Mouse (Mus musculus): ENCODE measurements around the gene Lcn12. TPM values are rescaled to one million over a fixed set of nuclear protein-coding genes. Genes with fewer than 3 reads are reported as not detected.

Lcn12 gene
- polyA plus RNA-seq, 1 experiment from 2014 or later = not detected

- Histone ChIP-seq H3K4me1 (ENCODE audit: insufficient read depth) (no peaks in the 10 kb centered on the region; the same call in 1 of the 2 replicates), H3K27ac (ENCODE audit: low read depth) (peak overlapping the region; percentile 88; the same call in 1 of the 2 replicates), H3K9me3 (ENCODE audit: low read depth, low read length) (no peaks in the 10 kb centered on the region), H3K27me3 (ENCODE audit: insufficient read depth, low read length) (no peaks in the 10 kb centered on the region), H3K4me2 (peak overlapping the region; percentile 87), H3K4me3 (ENCODE audit: low read depth, low read length) (peak overlapping the region; percentile 70), H3K9ac (peak overlapping the region; percentile 70), H3K36me3 (ENCODE audit: insufficient read depth) (peaks cover 12% of the 10 kb centered on the region; the same call in 1 of the 2 replicates)
- TF ChIP-seq CTCF (IDR thresholded peaks at IDR 0.05; ENCODE audit: low read depth) = no peak
- peak; percentile 1; the same call in 1 of the 2 replicates for ATAC-seq (ENCODE audit: insufficient read depth)
- peak; percentile 36 for DNase-seq
- 26% methylated on average over 5 of the region's 5 CpGs for WGBS
These were observed 33.6 kb downstream of the Lcn12 start for GRCm38 (mm10) chr2:25460135-25460534.

GRCm38 (mm10) chr2:25458911-25459310 is 34.8 kb downstream of the Lcn12 start:
- Histone ChIP-seq H3K9ac (no peak overlapping the region), H3K4me1 (ENCODE audit: insufficient read depth) (no peaks in the 10 kb centered on the region; the same call in 1 of the 2 replicates), H3K4me3 (ENCODE audit: low read depth, low read length) (no peak overlapping the region), H3K36me3 (ENCODE audit: insufficient read depth) (peaks cover 12% of the 10 kb centered on the region; the same call in 1 of the 2 replicates), H3K27me3 (ENCODE audit: insufficient read depth, low read length) (no peaks in the 10 kb centered on the region), H3K9me3 (ENCODE audit: low read depth, low read length) (no peaks in the 10 kb centered on the region), H3K4me2 (peak overlapping the region; percentile 10; the same call in 1 of the 2 replicates), H3K27ac (ENCODE audit: low read depth) (no peak overlapping the region)
- 71% methylated on average over 5 of the region's 5 CpGs for WGBS
- TF ChIP-seq CTCF (IDR thresholded peaks at IDR 0.05; ENCODE audit: low read depth) = peak; percentile 19; the same call in 1 of the 2 replicates
- ATAC-seq (ENCODE audit: insufficient read depth) = no peak
- DNase-seq = peak; percentile 55

GRCm38 (mm10) chr2:25457022-25457896 is 36.5 kb downstream of the Lcn12 start:
- peak; percentile 22 for DNase-seq
- WGBS = 74% methylated on average over 9 of the region's 9 CpGs
- H3K4me3 ChIP-seq (ENCODE audit: low read depth, low read length) = no peak overlapping the region
- peaks cover 12% of the 10 kb centered on the region; the same call in 1 of the 2 replicates for H3K36me3 ChIP-seq (ENCODE audit: insufficient read depth)
- no peaks in the 10 kb centered on the region; the same call in 1 of the 2 replicates for H3K4me1 ChIP-seq (ENCODE audit: insufficient read depth)
- ATAC-seq (ENCODE audit: insufficient read depth) = no peak
- H3K9ac ChIP-seq = no peak overlapping the region
- 0 out of 2 replicates have a peak overlapping the region, but pooled peaks have one; percentile 8 for H3K27ac ChIP-seq (ENCODE audit: low read depth)
- no peak for TF ChIP-seq CTCF (IDR thresholded peaks at IDR 0.05; ENCODE audit: low read depth)
- no peaks in the 10 kb centered on the region for H3K27me3 ChIP-seq (ENCODE audit: insufficient read depth, low read length)
- peak overlapping the region; percentile 15; the same call in 1 of the 2 replicates for H3K4me2 ChIP-seq
- no peaks in the 10 kb centered on the region for H3K9me3 ChIP-seq (ENCODE audit: low read depth, low read length)

GRCm38 (mm10) chr2:25456205-25456953 is 37.3 kb downstream of the Lcn12 start, which contains the start of gene Clic3:
Gene Clic3 (plus strand): TSS chr2:25456838.
- DNase-seq (peak; percentile 36), ATAC-seq (ENCODE audit: insufficient read depth) (no peak)
- H3K4me2 ChIP-seq = peak within 1 kb of the TSS; percentile 15; the same call in 1 of the 2 replicates
- 41% methylated on average over 14 of the region's 14 CpGs for WGBS
- H3K4me3 ChIP-seq (ENCODE audit: low read depth, low read length) = no peak within 1 kb of the TSS
- H3K4me1 ChIP-seq (ENCODE audit: insufficient read depth) = no peaks in the 10 kb centered on the region; the same call in 1 of the 2 replicates
- H3K9ac ChIP-seq = no peak within 1 kb of the TSS
- peaks cover 12% of the 10 kb centered on the region; the same call in 1 of the 2 replicates for H3K36me3 ChIP-seq (ENCODE audit: insufficient read depth)
- 0 out of 2 replicates have a peak, but pooled peaks have one; percentile 1 for TF ChIP-seq CTCF (IDR thresholded peaks at IDR 0.05; ENCODE audit: low read depth)
- H3K9me3 ChIP-seq (ENCODE audit: low read depth, low read length) = no peaks in the 10 kb centered on the region
- H3K27me3 ChIP-seq (ENCODE audit: insufficient read depth, low read length) = no peaks in the 10 kb centered on the region
- 0 out of 2 replicates have a peak within 1 kb of the TSS, but pooled peaks have one; percentile 8 for H3K27ac ChIP-seq (ENCODE audit: low read depth)

- H3K4me2 ChIP-seq = no peak overlapping the region
- H3K27ac ChIP-seq (ENCODE audit: low read depth) = no peak overlapping the region
- DNase-seq = no peak
- TF ChIP-seq CTCF (IDR thresholded peaks at IDR 0.05; ENCODE audit: low read depth) = no peak
- ATAC-seq (ENCODE audit: insufficient read depth) = no peak
- H3K4me3 ChIP-seq (ENCODE audit: low read depth, low read length) = no peak overlapping the region
- H3K9me3 ChIP-seq (ENCODE audit: low read depth, low read length) = no peaks in the 10 kb centered on the region
- no peaks in the 10 kb centered on the region for H3K27me3 ChIP-seq (ENCODE audit: insufficient read depth, low read length)
- no peaks in the 10 kb centered on the region for H3K36me3 ChIP-seq (ENCODE audit: insufficient read depth)
- no peak overlapping the region for H3K9ac ChIP-seq
- 24% methylated on average over 1 of the region's 1 CpGs for WGBS
- H3K4me1 ChIP-seq (ENCODE audit: insufficient read depth) = no peaks in the 10 kb centered on the region
These were observed 40.8 kb downstream of the Lcn12 start for GRCm38 (mm10) chr2:25452951-25453350.

GRCm38 (mm10) chr2:25450853-25451647 is 42.7 kb downstream of the Lcn12 start:
- WGBS = 74% methylated on average over 8 of the region's 8 CpGs

More at GRCm38 (mm10) chr2:25450853-25451647, 42.7 kb downstream of the Lcn12 start:
- Histone ChIP-seq H3K9me3 (ENCODE audit: low read depth, low read length) (no peaks in the 10 kb centered on the region), H3K27me3 (ENCODE audit: insufficient read depth, low read length) (no peaks in the 10 kb centered on the region), H3K36me3 (ENCODE audit: insufficient read depth) (no peaks in the 10 kb centered on the region), H3K9ac (no peak overlapping the region), H3K4me2 (no peak overlapping the region), H3K4me1 (ENCODE audit: insufficient read depth) (no peaks in the 10 kb centered on the region), H3K27ac (ENCODE audit: low read depth) (no peak overlapping the region), H3K4me3 (ENCODE audit: low read depth, low read length) (no peak overlapping the region)
- ATAC-seq (ENCODE audit: insufficient read depth) (no peak), DNase-seq (no peak)
- TF ChIP-seq CTCF (IDR thresholded peaks at IDR 0.05; ENCODE audit: low read depth) = no peak
